Mouse (Mus musculus) embryonic fibroblast, embryonic 13.5 days (primary cell): ENCODE measurements at regions not wholly inside any gene's neighbourhood (a gene's known extent, or its start where the extent isn't known, plus 50 kb on each side); places are given as distances from the start of the nearest gene placed in this dataset.

Experiments used
- CTCF ChIP-seq: IDR thresholded peaks from 2 replicates; pipeline ENCODE4 v1.5.1; 2011; ENCODE audit warnings: mild to moderate bottlenecking, control low read depth, low read length, moderate library complexity, borderline replicate concordance; ENCODE audit not compliant: insufficient read depth
- POLR2A ChIP-seq: IDR thresholded peaks from 2 replicates; pipeline ENCODE4 v1.6.1; 2011; ENCODE audit warnings: low read depth, mild to moderate bottlenecking, control low read depth, low read length, moderate library complexity

DNA sequence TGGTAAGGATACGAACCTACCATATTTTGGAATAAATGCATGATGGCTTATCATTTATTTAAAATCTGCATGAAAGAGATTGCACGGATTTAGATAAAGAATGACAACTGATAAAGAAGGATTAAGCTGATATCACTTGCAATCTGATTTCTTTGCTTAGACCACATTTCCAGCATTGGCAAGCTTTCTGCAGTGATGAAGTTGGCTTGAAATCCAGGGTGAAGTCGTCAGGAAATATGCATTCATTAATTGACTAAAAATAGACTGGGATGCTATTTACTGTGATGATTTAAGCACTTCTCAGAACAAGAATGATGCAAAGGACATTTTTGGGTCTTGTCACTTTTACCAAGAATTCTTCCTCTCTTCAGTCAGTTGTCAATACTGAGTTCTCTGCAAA, 1341.1 kb downstream of the Zpld1 start:
- TF ChIP-seq CTCF (no peak), POLR2A (no peak)
